Mouse (Mus musculus) hindbrain, postnatal 0 days (tissue): ENCODE measurements around the gene Nsd1. TPM values are rescaled to one million over a fixed set of nuclear protein-coding genes. Genes with fewer than 3 reads are reported as not detected.
"Not testable (repeated sequence)": the region's sequence is repeated elsewhere in the genome, so short reads cannot be mapped to it uniquely, and the experiment has no call there.

Experiments
- ATAC-seq: fragments of 200-750 bp; cut with Nextera tagmentation; 2 replicates; pipeline ENCODE4 v1.8.0; 2017; ENCODE audit warnings: mild to moderate bottlenecking, moderate TSS enrichment, moderate library complexity
- DNase-seq: peaks from one replicate; pipeline ENCODE4 v3.0.0-alpha.2; 2015; ENCODE audit warnings: low spot score
- H3K27ac ChIP-seq: fragments of 300-500 bp; sonication (generic); 2 replicates; pipeline ENCODE4 v1.5.1; 2014; ENCODE audit warnings: mild to moderate bottlenecking
- H3K27me3 ChIP-seq: fragments of 300-500 bp; sonication (generic); 2 replicates; pipeline ENCODE4 v1.6.1; 2014; ENCODE audit warnings: low read length, mixed read lengths; ENCODE audit not compliant: insufficient read depth
- H3K36me3 ChIP-seq: fragments of 300-500 bp; sonication (generic); 2 replicates; pipeline ENCODE4 v1.6.1; 2014; ENCODE audit warnings: low read length, mixed read lengths; ENCODE audit not compliant: insufficient read depth
- H3K4me1 ChIP-seq: fragments of 300-500 bp; sonication (generic); 2 replicates; pipeline ENCODE4 v1.6.1; 2014; ENCODE audit warnings: antibody characterized with exemption, low read length, mixed read lengths; ENCODE audit not compliant: insufficient read depth
- H3K4me2 ChIP-seq: fragments of 300-500 bp; sonication (generic); 2 replicates; pipeline ENCODE4 v1.6.1; 2014; ENCODE audit warnings: low read depth, mild to moderate bottlenecking, low read length, moderate library complexity, mixed read lengths
- H3K4me3 ChIP-seq: fragments of 300-500 bp; sonication (generic); 2 replicates; pipeline ENCODE4 v1.5.1; 2014; ENCODE audit warnings: low read length
- H3K9ac ChIP-seq: fragments of 300-500 bp; sonication (generic); replicated peaks from 2 replicates; pipeline ENCODE4 v1.6.1; 2014; ENCODE audit warnings: mild to moderate bottlenecking, low read length, moderate library complexity, mixed read lengths
- H3K9me3 ChIP-seq: fragments of 300-500 bp; sonication (generic); 2 replicates; pipeline ENCODE4 v1.6.1; 2016; ENCODE audit warnings: low read length, mixed read lengths
- CTCF ChIP-seq: IDR thresholded peaks from 2 replicates; pipeline ENCODE4 v1.5.1; 2016; ENCODE audit warnings: antibody characterized with exemption, control low read depth, low read depth
- WGBS: fragments of 180-500 bp; shearing (Covaris S2); extraction: QIAGEN DNeasy Blood & Tissue Kit; methylation state at CpG from one replicate; pipeline ENCODE4 v1.1.7; 2014; 5-methylcytosine and 5-hydroxymethylcytosine counted together
- polyA plus RNA-seq: library from polyadenylated mRNA; unstranded; fragments of >200 nt; fragmentation: Nextera tagmentation; extraction: Ambion mirVana; gene quantifications from 2 replicates; pipeline ENCODE4 v1.2.1, GENCODE M21; 2015
- total RNA-seq: library from RNA; depleted of rRNA; stranded (reverse); fragments of >200 nt; gene quantifications from 2 replicates; pipeline ENCODE4 v1.2.3, GENCODE M21; 2014

The Nsd1 gene
- total and polyA plus RNA-seq, 2 experiments from 2014 or later: 59.3 to 64.0 TPM

GRCm38 (mm10) chr13:55189531-55190107, 20.0 kb upstream of the Nsd1 start:
- Histone ChIP-seq H3K27ac (peak overlapping the region; percentile 95), H3K9ac (peak overlapping the region; percentile 66), H3K27me3 (no peaks in the 10 kb centered on the region), H3K4me1 (peaks cover 12% of the 10 kb centered on the region), H3K4me2 (peak overlapping the region; percentile 70), H3K9me3 (no peaks in the 10 kb centered on the region), H3K36me3 (no peaks in the 10 kb centered on the region), H3K4me3 (peak overlapping the region; percentile 39)
- 3% methylated on average over 12 of the region's 12 CpGs for WGBS
- DNase-seq (peak; percentile 18), ATAC-seq (0 out of 2 replicates have a peak, but pooled peaks have one; percentile 2)
- TF ChIP-seq CTCF: no peak

GRCm38 (mm10) chr13:55190121-55190868, 19.3 kb upstream of the Nsd1 start:
- Histone ChIP-seq H3K4me2 (peak overlapping the region; percentile 70), H3K27me3 (no peaks in the 10 kb centered on the region), H3K36me3 (no peaks in the 10 kb centered on the region), H3K9ac (peak overlapping the region; percentile 66), H3K9me3 (no peaks in the 10 kb centered on the region), H3K27ac (peak overlapping the region; percentile 95), H3K4me1 (peaks cover 12% of the 10 kb centered on the region), H3K4me3 (peak overlapping the region; percentile 39)
- DNase-seq (peak; percentile 97), ATAC-seq (peak; percentile 99)
- 3% methylated on average over 34 of the region's 34 CpGs for WGBS
- TF ChIP-seq CTCF: peak; percentile 88

- H3K4me2 ChIP-seq: peak overlapping the region; percentile 70; the same call in 1 of the 2 replicates
- no peaks in the 10 kb centered on the region for H3K9me3 ChIP-seq
- ATAC-seq (no peak), DNase-seq (no peak)
- no peak for TF ChIP-seq CTCF
- H3K27ac ChIP-seq: no peak overlapping the region
- H3K27me3 ChIP-seq: no peaks in the 10 kb centered on the region
- WGBS: 94% methylated on average over 5 of the region's 5 CpGs
- H3K4me1 ChIP-seq: peaks cover 12% of the 10 kb centered on the region
- H3K9ac ChIP-seq: no peak overlapping the region
- H3K36me3 ChIP-seq: no peaks in the 10 kb centered on the region
- H3K4me3 ChIP-seq: no peak overlapping the region
Measured at GRCm38 (mm10) chr13:55191535-55191934, 18.0 kb upstream of the Nsd1 start.

GRCm38 (mm10) chr13:55202758-55203157, 6.8 kb upstream of the Nsd1 start:
- not testable (repeated sequence) for H3K4me2 ChIP-seq, ATAC-seq, H3K27ac ChIP-seq, H3K36me3 ChIP-seq, H3K4me3 ChIP-seq, H3K9me3 ChIP-seq, H3K9ac ChIP-seq, H3K4me1 ChIP-seq, H3K27me3 ChIP-seq, DNase-seq
- WGBS: 82% methylated on average over 4 of the region's 4 CpGs

GRCm38 (mm10) chr13:55203740-55204139, 5.8 kb upstream of the Nsd1 start:
- no peak overlapping the region for H3K27ac ChIP-seq
- no peak overlapping the region for H3K4me2 ChIP-seq
- no peak for ATAC-seq
- no peak for TF ChIP-seq CTCF
- no peak overlapping the region for H3K4me3 ChIP-seq
- 80% methylated on average over 9 of the region's 9 CpGs for WGBS
- H3K36me3 ChIP-seq: no peaks in the 10 kb centered on the region
- no peaks in the 10 kb centered on the region for H3K4me1 ChIP-seq
- no peaks in the 10 kb centered on the region for H3K9me3 ChIP-seq
- no peaks in the 10 kb centered on the region for H3K27me3 ChIP-seq
- no peak overlapping the region for H3K9ac ChIP-seq
- DNase-seq: no peak

DNA sequence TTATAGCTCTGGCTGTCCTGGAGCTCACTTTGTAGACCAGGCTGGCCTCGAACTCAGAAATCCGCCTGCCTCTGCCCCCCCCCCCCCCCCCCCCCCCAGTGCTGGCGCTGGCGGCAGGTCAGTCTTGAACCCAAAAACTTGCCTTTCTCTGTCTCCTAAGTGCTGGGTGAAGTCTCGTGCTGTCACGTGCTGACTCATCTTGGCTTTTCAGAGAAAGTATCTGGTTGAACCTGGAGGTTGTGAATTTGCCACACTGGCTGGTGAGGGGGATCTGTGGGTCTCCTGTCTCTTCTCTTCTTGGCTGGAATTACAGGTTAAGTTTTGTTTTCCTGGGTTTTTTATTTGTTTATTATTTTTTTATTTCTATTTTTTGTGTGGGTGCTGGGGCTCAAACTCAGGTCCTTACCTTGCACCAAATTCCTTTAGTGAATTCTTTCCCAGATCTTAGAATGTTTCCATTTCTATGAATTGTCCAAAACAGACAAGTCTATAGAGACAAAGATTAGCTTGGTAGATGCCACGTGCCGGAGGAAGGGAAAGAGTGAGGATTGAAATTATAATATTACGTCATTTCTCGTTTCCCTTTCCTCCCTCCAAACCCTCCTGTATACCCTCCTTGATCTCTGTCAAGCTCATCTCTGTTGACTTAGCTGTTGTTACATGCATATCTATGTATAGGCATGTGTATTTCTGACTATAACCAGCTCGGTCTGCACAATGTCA, 4.8 kb upstream of the Nsd1 start:
- no peak overlapping the region for H3K9ac ChIP-seq
- H3K27ac ChIP-seq: no peak overlapping the region
- TF ChIP-seq CTCF: no peak
- no peak for DNase-seq
- no peaks in the 10 kb centered on the region for H3K9me3 ChIP-seq
- no peak overlapping the region for H3K4me2 ChIP-seq
- H3K4me3 ChIP-seq: no peak overlapping the region
- ATAC-seq: no peak
- H3K4me1 ChIP-seq: 0 out of 2 replicates have a peak, but pooled peaks cover 4% of the 10 kb centered on the region
- H3K36me3 ChIP-seq: no peaks in the 10 kb centered on the region
- 78% methylated on average over 7 of the region's 11 CpGs for WGBS
- H3K27me3 ChIP-seq: no peaks in the 10 kb centered on the region
